Mouse (Mus musculus) urinary bladder, postnatal 25 days (tissue): ENCODE results near the gene Eif2ak3.
"Not testable (repeated sequence)": the region's sequence is repeated elsewhere in the genome, so short reads cannot be mapped to it uniquely, and the experiment has no call there.

Experiments used
- DNase-seq: peaks from one replicate; pipeline ENCODE4 v3.0.0; 2022; ENCODE audit warnings: low spot score

Eif2ak3 gene

DNA sequence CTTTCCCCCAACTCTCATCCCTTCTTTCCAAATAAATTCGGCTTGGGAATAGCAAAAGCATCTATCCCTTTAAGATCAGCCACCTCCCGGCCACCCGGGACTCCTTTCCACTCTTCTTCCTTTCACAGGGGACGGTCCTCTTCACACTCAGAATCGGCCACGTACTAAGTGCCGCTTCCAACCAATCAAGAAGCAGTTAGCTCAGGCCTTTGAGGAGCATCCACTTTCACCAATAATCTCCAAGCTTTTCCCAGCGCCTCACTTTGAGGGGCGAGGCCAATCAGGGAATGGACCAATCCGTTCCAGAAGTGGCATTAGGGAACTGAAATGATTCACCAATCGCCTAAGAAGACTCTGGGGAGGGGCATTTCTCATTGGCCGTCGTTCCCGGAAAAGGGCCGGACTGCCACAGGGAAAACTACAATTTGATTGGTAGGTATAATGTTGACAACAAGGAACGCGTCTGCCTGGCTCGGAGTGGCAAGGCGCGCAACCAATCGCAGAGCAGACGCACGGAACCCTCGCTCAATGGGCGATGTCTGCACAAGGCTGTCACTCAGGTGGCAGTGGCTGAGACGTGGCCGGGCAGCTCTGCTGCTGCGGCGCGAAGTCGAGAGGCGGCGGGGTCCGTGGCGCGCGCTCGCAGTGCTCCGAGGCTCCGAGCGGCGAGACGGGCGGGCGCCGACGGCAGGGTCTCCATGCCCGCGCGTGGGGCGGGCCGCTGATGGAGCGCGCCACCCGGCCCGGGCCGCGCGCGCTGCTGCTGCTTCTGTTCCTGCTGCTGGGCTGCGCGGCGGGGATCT is at the start of gene Eif2ak3:
TSS of gene Eif2ak3 (plus strand) at position 514 of the 803 bp plus-strand sequence.
- peak; percentile 92 for DNase-seq

GRCm38 (mm10) chr6:70796940-70797339 is 47.4 kb upstream of the Eif2ak3 start:
- no peak for DNase-seq

DNA sequence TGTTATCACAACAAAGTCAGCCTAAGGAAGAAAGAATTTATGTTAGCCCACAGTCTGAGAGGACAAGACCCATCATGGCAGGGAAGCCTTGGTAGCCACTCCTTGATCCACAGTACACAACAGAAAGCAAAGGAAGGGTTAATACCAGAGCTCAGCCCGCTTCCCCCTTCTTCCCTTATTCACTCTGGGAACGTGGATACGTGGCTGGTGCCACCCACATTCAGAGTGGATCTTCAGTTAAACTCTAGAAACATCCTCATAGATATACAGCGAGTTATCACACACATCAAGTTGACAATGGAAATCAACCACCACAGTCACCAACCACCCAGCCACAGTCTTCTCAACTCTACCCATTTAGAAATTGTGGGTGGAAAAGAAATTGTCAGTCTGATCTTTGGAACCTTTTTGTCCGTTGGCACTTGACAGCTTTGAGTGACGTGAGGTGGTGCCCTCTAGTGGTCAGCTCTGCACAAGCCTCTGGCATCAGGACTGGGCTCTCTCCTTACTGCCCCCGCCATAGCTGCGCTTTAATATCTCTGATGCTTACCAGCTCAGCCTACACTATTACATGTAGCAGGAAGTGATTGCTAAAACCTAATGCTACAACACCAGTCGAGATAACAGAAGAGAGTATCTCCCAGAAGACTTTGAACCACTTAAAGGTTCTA is 46.6 kb upstream of the Eif2ak3 start:
- DNase-seq: peak; percentile 72

- no peak for DNase-seq
Measured at GRCm38 (mm10) chr6:70804632-70805031, 39.7 kb upstream of the Eif2ak3 start.

DNA sequence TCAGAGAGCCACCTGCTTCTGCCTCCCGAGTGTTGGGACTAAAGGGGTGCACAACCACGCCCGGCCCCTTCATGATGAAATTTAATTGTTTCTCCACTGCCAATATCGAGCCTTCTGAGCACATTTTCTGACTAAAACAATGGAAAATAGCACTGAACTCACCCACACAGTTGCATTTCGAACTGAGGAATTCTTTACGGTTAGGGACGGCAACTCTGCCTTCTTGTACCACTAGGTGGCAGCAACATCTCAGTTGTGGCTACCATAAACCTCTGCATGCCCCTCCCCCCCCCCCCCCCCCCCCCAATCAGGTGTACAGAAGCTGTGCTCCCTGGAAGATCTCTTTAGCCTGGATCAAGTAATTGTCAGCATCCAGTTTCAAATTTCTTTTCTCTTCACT is 39.0 kb upstream of the Eif2ak3 start:
- peak; percentile 54 for DNase-seq

DNA sequence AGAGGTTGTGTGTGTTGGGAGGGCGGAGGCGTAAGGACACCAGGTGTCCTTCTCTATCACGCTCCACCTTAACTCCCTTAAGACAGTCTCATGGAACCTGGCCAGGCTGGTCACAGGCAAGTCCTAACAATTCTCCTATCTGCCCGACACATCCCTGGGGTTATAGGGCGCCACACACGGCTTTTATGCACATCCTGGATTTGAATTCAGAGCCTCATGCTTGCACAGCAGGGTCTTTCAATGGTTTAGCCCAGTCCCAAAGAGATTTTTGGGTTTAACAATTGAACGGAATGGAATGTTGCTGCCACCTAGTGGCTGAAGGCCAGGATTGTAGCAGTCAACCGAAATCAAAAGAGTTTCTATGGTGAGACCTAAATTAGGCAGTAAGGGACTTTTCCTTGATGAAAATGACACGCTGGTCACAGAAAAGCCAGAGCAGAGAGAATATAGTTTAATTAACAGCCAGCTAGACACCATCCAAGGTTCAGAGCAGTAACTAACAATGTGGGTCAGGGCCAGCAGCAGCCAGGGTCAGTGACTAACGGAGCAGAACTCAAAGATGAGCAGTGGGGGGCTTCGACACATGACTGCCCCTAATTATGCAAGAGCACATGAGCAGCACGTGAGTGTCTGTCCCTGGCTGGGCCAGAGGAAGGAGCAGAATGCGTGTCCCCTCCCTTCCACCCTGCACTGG is 38.3 kb upstream of the Eif2ak3 start:
- DNase-seq: peak; percentile 57

DNA sequence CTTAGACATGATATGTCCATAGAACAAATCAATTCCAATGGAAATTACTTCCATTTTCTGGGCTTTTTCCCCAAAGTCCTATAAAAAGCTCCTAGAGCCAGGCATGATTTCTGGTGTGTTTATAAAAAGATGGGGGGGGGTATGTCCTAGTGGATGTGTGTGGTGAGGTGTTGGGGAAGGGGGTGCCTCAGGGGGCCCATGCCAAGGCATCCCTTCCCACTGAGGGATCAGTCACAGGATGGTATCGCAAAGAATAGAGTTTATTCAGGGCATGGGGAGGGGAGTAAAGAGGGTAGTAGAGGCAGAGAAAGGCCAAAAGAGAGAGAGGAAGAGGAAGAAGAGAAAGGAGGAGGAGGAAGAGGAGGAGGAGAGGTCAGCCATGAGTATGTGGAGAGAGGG is 37.8 kb upstream of the Eif2ak3 start:
- no peak for DNase-seq

DNA sequence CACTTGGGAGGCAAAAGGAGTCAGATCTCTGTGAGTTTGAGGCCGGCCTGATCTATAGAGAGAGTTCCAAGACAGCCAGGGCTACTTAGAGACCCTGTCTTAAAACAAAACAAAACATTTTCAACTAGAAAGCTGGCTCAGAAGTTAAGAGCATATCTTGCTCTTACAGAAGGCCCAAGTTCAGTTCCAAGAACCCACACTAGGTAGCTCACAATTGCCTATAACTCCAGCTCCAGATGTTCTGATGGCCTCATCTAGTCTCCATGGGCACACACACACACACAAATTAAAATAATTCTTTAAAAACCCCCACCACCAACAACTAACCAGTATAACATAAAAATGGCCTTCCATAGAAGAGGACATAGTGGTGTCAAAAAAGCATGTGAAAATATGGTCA is 33.8 kb upstream of the Eif2ak3 start:
- DNase-seq: no peak

DNA sequence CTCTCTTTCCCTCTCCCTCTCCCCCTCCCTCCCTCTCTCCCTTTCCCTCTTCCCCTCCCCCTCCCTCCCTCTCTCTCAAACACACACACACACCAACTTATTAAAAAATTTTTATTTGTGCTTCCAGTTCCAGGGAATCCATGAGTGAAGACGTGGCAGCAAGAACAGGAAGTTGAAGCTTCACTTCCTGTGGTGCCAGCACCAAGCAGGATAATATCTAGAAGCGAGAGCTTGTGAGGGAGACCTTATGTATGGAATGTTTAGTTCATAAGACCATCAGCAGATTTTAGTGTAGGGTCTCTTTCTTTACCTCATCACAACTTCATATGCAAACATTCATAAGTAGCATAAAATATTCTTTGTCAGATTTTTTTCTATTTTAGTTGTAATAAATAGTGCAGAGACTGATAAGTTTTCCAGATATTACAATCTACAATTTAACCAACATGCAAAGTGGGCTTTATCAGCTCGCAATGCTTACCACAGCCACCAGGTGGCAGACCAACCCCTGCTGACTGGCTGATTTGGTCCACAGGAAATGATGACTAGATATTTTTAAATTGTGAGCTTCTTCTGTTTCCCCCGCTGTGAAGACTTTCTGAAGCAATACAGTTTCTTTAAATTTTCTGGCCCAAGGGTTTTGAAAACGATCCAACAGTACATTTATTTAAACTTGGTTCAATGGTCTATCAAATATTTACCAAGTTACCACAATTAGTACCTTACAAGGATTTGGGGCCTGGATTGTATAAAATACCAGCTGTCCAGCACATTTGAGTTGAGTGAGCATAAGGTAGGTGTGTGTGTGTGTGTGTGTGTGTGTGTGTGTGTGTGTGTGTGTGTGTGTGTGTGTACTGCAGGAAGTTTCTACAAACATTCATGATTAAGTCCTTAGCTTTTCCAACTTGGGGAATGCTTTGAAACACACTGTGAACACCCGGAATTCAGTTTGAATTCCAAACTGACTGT is 32.5 kb upstream of the Eif2ak3 start:
- DNase-seq: peak; percentile 78

DNA sequence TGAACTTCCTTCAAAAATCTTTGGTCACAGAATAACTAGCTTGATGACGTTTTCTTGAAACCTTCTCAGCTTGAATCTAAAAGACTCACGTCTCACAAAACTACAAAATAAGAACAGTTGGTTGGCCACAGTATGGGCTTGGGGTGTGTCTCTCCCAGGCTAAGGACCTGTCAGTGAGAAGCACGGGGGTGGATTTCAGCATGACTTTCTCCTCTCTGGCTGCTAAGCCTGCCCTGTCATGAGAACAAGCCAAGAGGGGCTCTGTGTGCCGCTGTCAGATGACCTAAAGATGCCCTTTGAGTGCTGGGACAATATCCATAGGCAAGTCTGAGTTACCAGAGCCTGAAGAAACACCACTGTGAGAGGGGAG is 31.8 kb upstream of the Eif2ak3 start:
- DNase-seq: no peak

DNA sequence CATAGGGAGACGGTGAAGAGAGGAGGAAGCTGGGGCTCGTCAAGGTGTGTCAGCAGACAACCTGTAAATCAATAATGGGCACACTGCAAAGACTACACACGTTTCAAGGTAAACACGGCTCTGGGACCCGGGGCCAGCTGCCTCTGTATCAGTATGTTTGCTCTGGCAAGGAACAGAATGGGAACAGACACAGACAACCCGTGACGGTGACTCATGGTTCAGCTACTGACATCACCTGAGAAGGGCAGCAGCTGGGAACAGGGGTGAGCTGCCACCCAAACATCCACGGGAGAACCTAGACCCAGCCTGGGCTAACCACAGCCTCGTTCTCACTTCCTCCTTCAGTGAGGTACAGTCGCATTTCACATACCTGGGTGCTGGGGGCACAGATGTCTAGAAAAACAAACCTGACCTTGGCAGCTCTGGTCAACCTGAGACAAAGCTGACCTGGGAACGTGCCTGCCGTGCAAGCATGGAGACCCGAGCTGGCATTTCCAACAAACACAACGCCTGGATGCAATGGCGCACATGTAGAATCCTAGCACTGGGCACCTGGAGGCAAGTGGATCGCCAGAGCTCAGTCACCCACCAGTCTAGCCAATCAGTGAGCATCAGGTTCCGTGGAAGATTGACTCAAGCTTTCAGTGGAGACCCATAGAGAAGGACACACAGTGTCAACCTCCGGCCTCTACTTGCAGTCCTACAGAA is 30.2 kb upstream of the Eif2ak3 start:
- DNase-seq: no peak

DNA sequence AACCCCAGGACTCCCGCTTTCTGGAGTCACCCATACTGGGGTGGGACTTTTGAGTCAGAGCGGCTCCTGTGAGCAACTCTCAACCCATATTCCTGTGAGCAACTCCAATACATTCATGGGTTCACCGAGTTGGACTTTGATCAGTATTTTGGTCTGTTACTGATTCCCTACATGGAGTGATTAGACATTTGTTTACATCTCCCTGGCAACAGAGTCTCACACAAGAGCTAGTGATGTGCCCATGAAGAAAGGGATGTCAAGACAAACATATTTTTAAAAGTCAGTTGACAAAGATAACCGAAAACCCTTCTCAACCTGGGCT is 29.7 kb upstream of the Eif2ak3 start:
- DNase-seq: no peak

- no peak for DNase-seq
Measured at GRCm38 (mm10) chr6:70815471-70815870, 28.8 kb upstream of the Eif2ak3 start.

DNA sequence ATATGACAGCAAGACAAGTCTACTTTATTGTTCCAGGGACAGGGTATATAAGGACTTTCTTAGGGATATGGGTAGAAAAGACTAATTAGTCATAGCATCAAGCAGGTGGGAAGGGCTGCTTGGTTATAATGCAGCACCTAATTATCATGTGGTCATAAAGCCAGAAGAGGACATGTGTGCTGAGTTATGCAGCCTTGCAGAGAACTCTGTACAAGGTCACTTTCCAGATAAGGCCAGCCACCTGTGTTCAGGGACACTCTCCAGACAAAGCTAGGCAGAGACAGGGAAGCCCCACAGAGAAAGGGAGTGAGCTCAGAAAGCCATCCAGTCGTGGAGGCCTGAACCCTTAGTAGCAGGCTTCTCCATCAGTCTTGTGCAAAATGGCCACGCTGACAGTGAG is 22.7 kb upstream of the Eif2ak3 start:
- DNase-seq: no peak

- no peak for DNase-seq
Measured at GRCm38 (mm10) chr6:70822386-70822910, 21.9 kb upstream of the Eif2ak3 start.

DNA sequence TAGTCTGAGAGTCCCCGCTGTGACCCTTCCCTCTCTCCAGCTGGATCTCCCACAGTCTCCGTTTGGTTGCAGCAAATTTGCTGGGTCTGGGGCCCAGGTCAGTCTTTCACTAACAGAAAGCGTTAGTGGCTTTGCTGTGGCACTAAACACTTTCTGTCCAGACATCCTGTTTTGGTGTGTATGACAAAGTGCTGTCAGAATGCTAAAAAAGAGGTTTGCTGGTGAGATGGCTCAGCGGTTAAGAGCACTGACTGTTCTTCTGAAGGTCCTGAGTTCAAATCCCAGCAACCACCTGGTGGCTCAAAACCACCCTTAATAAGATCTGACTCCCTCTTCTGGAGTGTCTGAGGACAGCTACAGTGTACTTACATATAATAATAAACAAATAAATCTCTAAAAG is 21.0 kb upstream of the Eif2ak3 start:
- DNase-seq: not testable (repeated sequence)

DNA sequence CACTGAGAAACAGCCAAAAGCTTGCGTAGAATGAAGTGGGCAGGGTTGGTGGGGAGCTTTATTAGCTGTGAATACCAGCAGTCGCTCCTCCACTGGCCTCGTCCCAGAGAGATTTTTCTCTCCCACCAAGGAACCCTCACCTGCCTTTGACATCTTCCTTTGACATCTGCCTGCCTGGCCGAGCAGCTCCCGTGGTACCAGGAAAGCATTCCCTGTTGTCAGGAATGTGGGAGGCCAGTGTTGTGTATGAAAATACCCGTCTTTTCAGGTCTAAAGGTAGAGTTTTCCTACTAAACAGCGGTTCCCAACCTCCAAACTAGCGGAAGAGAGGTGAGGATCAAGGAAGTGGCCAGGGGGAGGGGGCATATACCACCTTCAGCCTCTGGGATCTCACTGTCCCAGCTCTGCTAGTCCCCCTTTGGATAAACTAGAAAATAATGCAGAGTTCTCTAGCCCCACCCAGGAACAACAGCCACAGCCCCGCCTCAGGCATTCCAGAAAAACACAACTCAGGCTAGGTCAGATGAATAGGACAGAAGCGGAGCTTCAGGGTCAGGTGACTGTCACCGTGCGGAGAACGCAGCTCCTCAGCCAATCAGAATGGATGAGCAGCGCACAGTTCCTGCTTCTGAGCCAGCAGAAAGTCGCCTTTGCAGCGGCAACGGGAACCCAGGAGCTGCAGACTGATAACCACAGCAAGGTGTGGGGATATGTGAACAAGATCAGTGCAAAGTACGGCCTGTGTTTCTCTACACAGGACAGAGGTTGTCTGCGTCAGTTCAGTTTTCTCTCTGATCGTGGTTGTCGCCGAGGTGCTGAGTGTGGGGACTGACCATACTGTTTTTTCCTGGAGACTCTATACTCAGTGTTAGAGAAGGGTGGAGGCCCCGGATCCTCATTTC is 20.0 kb upstream of the Eif2ak3 start:
- DNase-seq: peak; percentile 43

DNA sequence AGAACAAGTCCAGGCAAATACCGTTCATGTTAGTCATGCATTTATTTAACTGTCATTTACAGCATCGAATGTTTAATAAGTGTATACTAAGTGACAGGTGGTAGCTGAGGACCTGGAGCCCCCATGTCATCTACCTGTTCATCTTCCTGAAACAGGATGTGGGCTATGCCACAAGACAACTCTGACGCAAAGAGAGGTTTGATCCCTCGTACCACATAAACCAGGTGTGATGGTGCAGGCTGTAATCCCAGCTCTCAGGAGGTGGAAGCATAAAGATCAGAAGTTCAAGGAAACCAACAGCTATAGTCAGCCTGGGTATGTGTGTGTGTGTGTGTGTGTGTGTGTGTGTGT is 19.4 kb upstream of the Eif2ak3 start:
- DNase-seq: no peak

DNA sequence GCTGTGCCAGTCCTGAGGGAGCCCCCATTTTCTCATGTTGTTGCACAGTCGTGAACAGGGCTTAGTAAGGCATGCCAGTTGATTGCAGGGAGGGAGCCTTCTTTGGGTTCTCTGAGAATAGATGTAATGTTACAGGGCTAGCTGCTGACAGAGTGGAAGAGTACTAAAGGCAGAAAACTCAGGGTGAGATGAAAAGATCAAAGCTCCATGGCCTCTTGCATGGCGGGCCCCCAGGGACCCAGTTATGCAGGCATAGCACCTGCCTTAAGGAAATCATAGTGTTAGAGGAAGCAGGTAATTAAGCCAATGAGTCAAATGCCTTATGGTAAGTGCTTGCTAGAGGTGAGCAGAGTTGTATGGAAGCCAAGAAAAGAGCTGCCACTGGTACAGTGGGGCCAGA is 14.9 kb upstream of the Eif2ak3 start:
- no peak for DNase-seq

DNA sequence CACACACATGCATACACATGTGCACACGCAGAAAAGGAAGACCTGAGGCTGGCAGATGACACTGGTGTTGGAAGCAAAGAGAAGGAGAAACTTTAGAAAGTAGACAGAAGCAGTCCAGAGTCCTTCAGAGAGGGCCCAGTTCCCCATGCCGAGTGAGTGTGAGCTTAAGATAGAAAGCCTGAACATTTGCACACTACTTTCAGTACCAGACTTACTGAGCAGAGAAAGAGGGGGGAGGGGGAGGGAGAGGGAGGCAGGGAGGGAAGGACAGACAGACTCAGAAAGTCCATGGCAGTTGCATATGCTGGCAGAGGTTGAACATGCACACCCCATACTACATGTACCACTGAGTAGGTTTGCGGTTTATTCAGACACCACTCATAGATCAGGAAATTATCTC is 13.8 kb upstream of the Eif2ak3 start:
- DNase-seq: no peak
